Mouse (Mus musculus) embryonic facial prominence, embryonic 13.5 days (tissue): ENCODE data around the gene 0610037L13Rik. TPM values are rescaled to one million over a fixed set of nuclear protein-coding genes. Genes with fewer than 3 reads are reported as not detected.

Experiments used
- ATAC-seq: fragments of 200-750 bp; cut with Nextera tagmentation; 2 replicates; pipeline ENCODE4 v1.8.0; 2017; ENCODE audit warnings: low read depth; ENCODE audit not compliant: insufficient number of reproducible peaks, insufficient read depth, low FRiP score, low TSS enrichment
- H3K27ac ChIP-seq: fragments of 300-500 bp; sonication (generic); 2 replicates; pipeline ENCODE4 v1.5.1; 2015; ENCODE audit warnings: moderate library complexity, mild to moderate bottlenecking, inconsistent platforms
- H3K27me3 ChIP-seq: fragments of 300-500 bp; sonication (generic); 2 replicates; pipeline ENCODE4 v1.6.1; 2015; ENCODE audit warnings: mild to moderate bottlenecking, inconsistent platforms
- H3K36me3 ChIP-seq: fragments of 300-500 bp; sonication (generic); 2 replicates; pipeline ENCODE4 v1.6.1; 2015; ENCODE audit warnings: mild to moderate bottlenecking, inconsistent platforms
- H3K4me1 ChIP-seq: fragments of 300-500 bp; sonication (generic); 2 replicates; pipeline ENCODE4 v1.6.1; 2015; ENCODE audit warnings: inconsistent platforms
- H3K4me2 ChIP-seq: fragments of 300-500 bp; sonication (generic); 2 replicates; pipeline ENCODE4 v1.6.1; 2015; ENCODE audit warnings: moderate library complexity, mild to moderate bottlenecking, inconsistent platforms
- H3K4me3 ChIP-seq: fragments of 300-500 bp; sonication (generic); 2 replicates; pipeline ENCODE4 v1.5.1; 2015; ENCODE audit warnings: mild to moderate bottlenecking, inconsistent platforms
- H3K9ac ChIP-seq: fragments of 300-500 bp; sonication (generic); 2 replicates; pipeline ENCODE4 v1.6.1; 2015; ENCODE audit warnings: mild to moderate bottlenecking, inconsistent platforms
- H3K9me3 ChIP-seq: fragments of 300-500 bp; sonication (generic); 2 replicates; pipeline ENCODE4 v1.6.1; 2016; ENCODE audit warnings: inconsistent platforms
- WGBS: fragments of 180-500 bp; shearing (Covaris S2); methylation state at CpG from one replicate; pipeline ENCODE4 v1.1.7; 2015; ENCODE audit warnings: mixed read lengths; 5-methylcytosine and 5-hydroxymethylcytosine counted together
- polyA plus RNA-seq: library from polyadenylated mRNA; unstranded; fragments of >200 nt; fragmentation: Nextera tagmentation; extraction: Ambion mirVana; gene quantifications from 2 replicates; pipeline ENCODE4 v1.2.1, GENCODE M21; 2015

The 0610037L13Rik gene
- polyA plus RNA-seq, 1 experiment from 2014 or later = 140 TPM

DNA sequence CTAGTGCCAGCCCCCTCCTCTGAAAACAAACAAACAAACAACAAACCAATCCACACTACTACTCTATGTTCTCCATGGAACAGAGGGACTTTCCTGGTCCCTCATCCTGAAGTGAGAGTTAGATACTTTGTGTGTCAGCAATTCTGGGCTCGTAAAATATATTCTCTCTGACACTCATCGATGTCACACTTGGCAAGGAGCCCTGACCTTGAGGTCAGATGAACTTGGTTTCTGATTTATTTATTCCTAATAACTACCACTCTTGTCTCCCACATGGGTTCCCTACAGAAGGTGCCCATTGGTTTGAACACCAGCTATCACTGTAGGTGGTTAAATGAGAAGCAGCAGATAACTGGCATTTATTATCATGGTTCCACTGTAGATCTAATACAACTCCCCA is 30.7 kb downstream of the 0610037L13Rik start:
- Histone ChIP-seq H3K9ac (no peak overlapping the region), H3K9me3 (no peaks in the 10 kb centered on the region), H3K4me2 (no peak overlapping the region), H3K4me3 (no peak overlapping the region), H3K27me3 (no peaks in the 10 kb centered on the region), H3K4me1 (peaks cover 18% of the 10 kb centered on the region), H3K27ac (no peak overlapping the region), H3K36me3 (0 out of 2 replicates have a peak, but pooled peaks cover 3% of the 10 kb centered on the region)
- 86% methylated on average over 2 of the region's 2 CpGs for WGBS
- ATAC-seq = no peak

GRCm38 (mm10) chr4:107921152-107921695 is 31.6 kb downstream of the 0610037L13Rik start:
- 83% methylated on average over 8 of the region's 8 CpGs for WGBS
- H3K9me3 ChIP-seq = no peaks in the 10 kb centered on the region
- 0 out of 2 replicates have a peak, but pooled peaks cover 3% of the 10 kb centered on the region for H3K36me3 ChIP-seq
- peaks cover 18% of the 10 kb centered on the region for H3K4me1 ChIP-seq
- H3K27me3 ChIP-seq = no peaks in the 10 kb centered on the region
- H3K9ac ChIP-seq = no peak overlapping the region
- no peak overlapping the region for H3K4me2 ChIP-seq
- H3K4me3 ChIP-seq = no peak overlapping the region
- H3K27ac ChIP-seq = no peak overlapping the region
- no peak for ATAC-seq

GRCm38 (mm10) chr4:107921952-107922351 is 32.3 kb downstream of the 0610037L13Rik start:
- 68% methylated on average over 4 of the region's 4 CpGs for WGBS
- H3K36me3 ChIP-seq = 0 out of 2 replicates have a peak, but pooled peaks cover 3% of the 10 kb centered on the region
- no peaks in the 10 kb centered on the region for H3K9me3 ChIP-seq
- H3K4me1 ChIP-seq = peaks cover 18% of the 10 kb centered on the region
- H3K27me3 ChIP-seq = no peaks in the 10 kb centered on the region
- H3K4me2 ChIP-seq = peak overlapping the region; percentile 79
- 0 out of 2 replicates have a peak overlapping the region, but pooled peaks have one; percentile 78 for H3K4me3 ChIP-seq
- H3K27ac ChIP-seq = no peak overlapping the region
- no peak overlapping the region for H3K9ac ChIP-seq
- ATAC-seq = no peak

GRCm38 (mm10) chr4:107923145-107923802 is 33.7 kb downstream of the 0610037L13Rik start, which contains the start of gene Cpt2:
Cpt2 (minus strand) TSS chr4:107923610.
- H3K4me1 ChIP-seq = peaks cover 18% of the 10 kb centered on the region
- H3K4me2 ChIP-seq = peak within 1 kb of the TSS; percentile 79
- peak within 1 kb of the TSS; percentile 73 for H3K27ac ChIP-seq
- no peaks in the 10 kb centered on the region for H3K27me3 ChIP-seq
- no peaks in the 10 kb centered on the region for H3K36me3 ChIP-seq
- H3K9me3 ChIP-seq = no peaks in the 10 kb centered on the region
- peak within 1 kb of the TSS; percentile 78 for H3K4me3 ChIP-seq
- WGBS = 1% methylated on average over 38 of the region's 38 CpGs
- peak within 1 kb of the TSS; percentile 90 for H3K9ac ChIP-seq
- ATAC-seq = peak; percentile 84

DNA sequence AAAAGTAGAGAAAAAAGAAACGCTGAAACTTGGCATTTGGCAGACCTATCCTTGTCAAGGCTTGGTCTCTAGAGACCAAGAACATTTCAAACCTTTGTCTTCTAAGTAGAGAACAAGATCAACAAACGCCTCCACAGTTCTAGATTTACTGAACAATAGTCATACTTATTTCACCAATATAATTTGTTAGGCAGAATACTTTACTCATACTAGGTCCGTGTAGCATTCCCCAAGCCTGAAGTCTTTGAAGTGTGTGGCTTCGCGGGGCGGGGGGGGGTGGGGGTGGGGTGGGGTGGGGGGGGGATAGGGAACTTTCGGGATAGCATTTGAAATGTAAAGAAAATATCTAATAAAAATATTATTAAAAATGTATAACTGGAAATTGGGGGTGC is 34.2 kb downstream of the 0610037L13Rik start:
- H3K9me3 ChIP-seq = no peaks in the 10 kb centered on the region
- H3K36me3 ChIP-seq = no peaks in the 10 kb centered on the region
- H3K27ac ChIP-seq = no peak overlapping the region
- H3K4me3 ChIP-seq = peak overlapping the region; percentile 78
- peak overlapping the region; percentile 79 for H3K4me2 ChIP-seq
- peak overlapping the region; percentile 90 for H3K9ac ChIP-seq
- peaks cover 18% of the 10 kb centered on the region for H3K4me1 ChIP-seq
- no peak for ATAC-seq
- H3K27me3 ChIP-seq = no peaks in the 10 kb centered on the region
- 41% methylated on average over 7 of the region's 7 CpGs for WGBS

- 60% methylated on average over 2 of the region's 2 CpGs for WGBS
Measured at GRCm38 (mm10) chr4:107928269-107928668, 38.7 kb downstream of the 0610037L13Rik start.

DNA sequence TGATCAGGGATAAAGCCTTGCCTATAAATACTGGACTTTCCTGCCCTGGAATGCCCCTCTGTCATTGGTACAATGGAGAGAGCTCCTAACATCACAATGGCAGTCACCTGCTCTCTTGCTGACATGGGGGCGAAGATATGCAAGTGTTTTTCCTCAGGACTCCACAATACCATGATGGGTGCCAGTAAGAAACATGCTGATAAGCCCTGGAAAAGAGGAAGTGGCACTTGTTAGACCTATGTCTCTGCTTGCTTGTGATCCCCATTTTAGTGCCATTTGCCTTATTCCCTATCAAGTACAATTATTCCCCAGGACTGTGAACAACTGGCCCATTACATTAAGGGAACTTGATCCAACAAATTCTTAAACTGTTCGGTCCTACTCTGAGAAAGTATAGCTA is 39.1 kb downstream of the 0610037L13Rik start:
- Histone ChIP-seq H3K9ac (no peak overlapping the region), H3K9me3 (no peaks in the 10 kb centered on the region), H3K4me1 (no peaks in the 10 kb centered on the region), H3K36me3 (no peaks in the 10 kb centered on the region), H3K27ac (no peak overlapping the region), H3K27me3 (no peaks in the 10 kb centered on the region), H3K4me3 (no peak overlapping the region), H3K4me2 (no peak overlapping the region)
- 92% methylated on average over 2 of the region's 2 CpGs for WGBS
- no peak for ATAC-seq

More at GRCm38 (mm10) chr4:107928269-107928668, 38.7 kb downstream of the 0610037L13Rik start:
- no peaks in the 10 kb centered on the region for H3K36me3 ChIP-seq
- H3K4me2 ChIP-seq = no peak overlapping the region
- no peak overlapping the region for H3K9ac ChIP-seq
- no peak for ATAC-seq
- H3K9me3 ChIP-seq = no peaks in the 10 kb centered on the region
- no peak overlapping the region for H3K4me3 ChIP-seq
- no peaks in the 10 kb centered on the region for H3K27me3 ChIP-seq
- H3K27ac ChIP-seq = no peak overlapping the region
- no peaks in the 10 kb centered on the region for H3K4me1 ChIP-seq

- 77% methylated on average over 3 of the region's 3 CpGs for WGBS
Measured at GRCm38 (mm10) chr4:107931453-107931852, 41.8 kb downstream of the 0610037L13Rik start.

DNA sequence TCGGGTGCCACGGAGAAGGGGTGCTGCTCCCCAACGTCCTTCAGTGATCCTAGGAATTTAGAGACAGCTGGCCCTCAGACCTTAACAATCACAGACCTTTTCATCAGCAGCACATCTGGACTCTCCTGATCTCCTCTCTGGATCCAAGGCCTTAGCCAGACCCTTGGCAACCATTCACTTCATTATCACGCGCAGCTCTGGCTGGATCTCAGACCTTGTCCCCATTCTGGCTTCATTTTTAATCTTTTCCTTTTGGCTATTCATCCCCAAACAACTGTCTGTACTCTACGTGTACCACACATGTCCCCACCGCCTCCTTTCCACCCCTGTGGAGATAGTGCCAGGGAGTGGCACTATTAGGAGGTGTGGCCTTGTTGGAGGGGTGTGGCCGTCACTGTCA is 43.6 kb downstream of the 0610037L13Rik start:
- Histone ChIP-seq H3K4me2 (no peak overlapping the region), H3K36me3 (no peaks in the 10 kb centered on the region), H3K4me1 (peaks cover 2% of the 10 kb centered on the region; the same call in 1 of the 2 replicates), H3K27ac (no peak overlapping the region), H3K27me3 (no peaks in the 10 kb centered on the region), H3K4me3 (no peak overlapping the region), H3K9ac (no peak overlapping the region), H3K9me3 (no peaks in the 10 kb centered on the region)
- 75% methylated on average over 8 of the region's 8 CpGs for WGBS
- no peak for ATAC-seq

More at GRCm38 (mm10) chr4:107931453-107931852, 41.8 kb downstream of the 0610037L13Rik start:
- ATAC-seq = no peak
- Histone ChIP-seq H3K9me3 (no peaks in the 10 kb centered on the region), H3K27me3 (no peaks in the 10 kb centered on the region), H3K4me2 (no peak overlapping the region), H3K27ac (no peak overlapping the region), H3K36me3 (no peaks in the 10 kb centered on the region), H3K4me3 (no peak overlapping the region), H3K9ac (no peak overlapping the region), H3K4me1 (no peaks in the 10 kb centered on the region)

GRCm38 (mm10) chr4:107935254-107935653 is 45.6 kb downstream of the 0610037L13Rik start:
- no peak overlapping the region for H3K27ac ChIP-seq
- H3K9me3 ChIP-seq = no peaks in the 10 kb centered on the region
- H3K9ac ChIP-seq = no peak overlapping the region
- no peaks in the 10 kb centered on the region for H3K36me3 ChIP-seq
- H3K27me3 ChIP-seq = no peaks in the 10 kb centered on the region
- 70% methylated on average over 3 of the region's 3 CpGs for WGBS
- no peak overlapping the region for H3K4me2 ChIP-seq
- peaks cover 2% of the 10 kb centered on the region; the same call in 1 of the 2 replicates for H3K4me1 ChIP-seq
- ATAC-seq = no peak
- H3K4me3 ChIP-seq = no peak overlapping the region

DNA sequence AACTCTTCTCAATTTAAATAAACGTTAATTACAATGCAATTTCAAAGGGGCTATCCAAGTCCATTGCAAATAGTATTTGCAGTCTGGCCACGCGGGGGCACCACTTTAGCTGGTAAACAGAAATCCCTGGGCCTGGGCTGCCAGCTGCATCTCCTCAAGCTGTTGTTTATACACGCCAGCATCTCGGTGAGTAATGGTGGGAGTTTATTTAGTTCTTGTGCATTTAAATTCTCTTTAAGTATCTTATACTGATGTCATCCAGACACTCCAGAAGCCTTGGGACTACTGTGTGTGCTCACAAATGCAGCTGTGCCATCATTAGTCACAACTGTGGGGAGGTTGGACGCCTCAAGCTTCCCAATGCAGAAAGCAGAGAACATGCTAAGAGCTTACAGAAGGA is 47.7 kb downstream of the 0610037L13Rik start:
- 19% methylated on average over 6 of the region's 6 CpGs for WGBS
- no peak for ATAC-seq
- Histone ChIP-seq H3K36me3 (no peaks in the 10 kb centered on the region), H3K9me3 (no peaks in the 10 kb centered on the region), H3K4me1 (peaks cover 2% of the 10 kb centered on the region; the same call in 1 of the 2 replicates), H3K4me2 (no peak overlapping the region), H3K9ac (no peak overlapping the region), H3K4me3 (no peak overlapping the region), H3K27me3 (no peaks in the 10 kb centered on the region), H3K27ac (peak overlapping the region; percentile 48; the same call in 1 of the 2 replicates)

DNA sequence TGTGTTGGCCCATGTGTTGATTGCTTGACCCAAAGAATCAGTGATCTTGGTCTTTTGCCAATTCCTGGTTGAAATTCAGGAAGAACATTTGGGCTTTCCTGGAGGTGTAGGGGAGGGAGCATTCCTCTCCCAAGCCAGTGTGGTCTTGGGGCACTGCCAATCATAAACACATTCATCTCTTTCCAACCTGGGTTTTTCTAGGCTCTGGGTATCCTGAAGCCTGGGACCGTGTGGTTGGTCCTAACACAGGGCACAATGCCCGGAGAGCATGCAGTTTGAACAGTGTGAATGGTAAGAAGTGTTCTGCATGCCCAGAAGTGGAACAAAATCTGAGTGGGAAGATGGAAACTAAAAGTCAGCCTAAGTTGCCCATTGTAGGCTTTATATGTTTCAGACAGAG is 48.5 kb downstream of the 0610037L13Rik start:
- Histone ChIP-seq H3K9ac (no peak overlapping the region), H3K4me3 (no peak overlapping the region), H3K36me3 (no peaks in the 10 kb centered on the region), H3K4me2 (no peak overlapping the region), H3K27me3 (no peaks in the 10 kb centered on the region), H3K9me3 (no peaks in the 10 kb centered on the region), H3K27ac (no peak overlapping the region), H3K4me1 (peaks cover 2% of the 10 kb centered on the region; the same call in 1 of the 2 replicates)
- 72% methylated on average over 2 of the region's 2 CpGs for WGBS
- no peak for ATAC-seq
